Mouse (Mus musculus): ENCODE measurements around the gene Mtrex.

Gene Mtrex

DNA sequence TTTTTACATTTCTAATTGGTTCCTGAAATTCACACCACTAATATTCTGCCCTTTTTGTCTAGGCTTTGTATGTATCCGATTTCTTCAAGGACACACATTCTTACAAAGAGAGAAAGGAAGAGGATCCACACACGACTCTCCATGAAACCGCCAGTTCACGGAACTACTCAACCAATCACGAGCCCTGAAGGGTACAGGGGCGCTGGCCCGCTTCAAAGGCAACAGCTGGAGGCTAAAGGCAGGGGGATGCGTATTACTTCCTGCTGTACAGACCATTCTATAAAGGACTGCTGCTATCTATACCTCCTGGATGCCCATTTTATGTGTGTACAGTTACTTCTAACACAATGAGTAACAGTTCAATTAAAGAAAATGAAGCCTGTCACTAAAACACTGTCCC lies 59.8 kb downstream of the Mtrex start:
- DNase-seq, result no peak

GRCm38 (mm10) chr13:112866782-112867181 lies 60.4 kb downstream of the Mtrex start:
- peak; percentile 57 for DNase-seq

DNA sequence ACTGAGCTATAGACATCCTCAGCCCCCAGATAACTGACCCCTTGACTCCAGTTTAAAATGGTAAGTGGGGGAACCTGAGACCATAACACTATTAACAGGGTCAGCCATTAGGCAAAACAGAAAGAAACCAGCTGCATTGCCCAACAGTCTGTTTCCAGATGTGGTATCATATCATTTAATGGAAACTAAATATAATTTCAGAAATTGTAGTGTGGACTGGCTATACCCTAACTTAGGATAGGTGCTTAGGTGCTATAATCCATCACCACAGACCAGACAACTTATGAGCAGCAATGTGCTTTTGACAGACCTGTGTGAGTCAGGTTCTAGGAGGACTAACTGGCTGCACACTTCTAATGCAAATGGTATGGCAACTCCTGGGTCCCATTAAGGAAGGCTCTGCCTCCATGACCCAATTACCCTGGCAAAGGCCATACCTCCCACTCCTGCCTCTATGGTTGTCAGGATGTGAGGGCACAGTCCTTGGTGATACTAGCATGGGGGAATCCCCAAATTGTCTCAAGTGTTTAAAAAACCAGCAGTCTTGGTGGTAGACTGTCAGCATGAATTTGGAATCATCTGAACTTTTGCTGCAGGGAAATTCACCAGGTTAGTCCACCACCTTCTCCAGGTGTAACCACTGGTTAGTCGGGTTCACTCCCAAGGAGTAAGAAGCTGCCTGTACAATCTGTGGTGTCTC lies 64.1 kb downstream of the Mtrex start:
- DNase-seq, result no peak

DNA sequence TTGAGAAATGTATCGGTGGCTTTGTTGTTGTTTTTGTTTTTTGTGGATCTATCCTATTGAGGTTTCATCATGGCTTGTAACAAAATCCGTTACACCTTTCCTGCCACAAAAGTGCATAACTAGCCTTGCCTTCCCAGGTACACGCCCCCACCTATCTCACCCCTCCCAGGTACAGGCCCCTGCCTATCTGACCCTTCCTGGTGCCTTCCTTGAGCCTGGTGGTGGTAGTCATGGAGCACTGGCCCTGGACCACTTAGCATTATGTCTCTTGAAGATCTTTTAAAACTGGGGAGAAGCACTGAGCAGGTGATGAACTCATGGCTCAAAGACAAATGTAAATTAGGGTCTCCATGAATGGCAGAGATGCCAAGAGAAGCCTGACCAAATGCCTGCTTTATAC lies 64.9 kb downstream of the Mtrex start:
- DNase-seq, result no peak

DNA sequence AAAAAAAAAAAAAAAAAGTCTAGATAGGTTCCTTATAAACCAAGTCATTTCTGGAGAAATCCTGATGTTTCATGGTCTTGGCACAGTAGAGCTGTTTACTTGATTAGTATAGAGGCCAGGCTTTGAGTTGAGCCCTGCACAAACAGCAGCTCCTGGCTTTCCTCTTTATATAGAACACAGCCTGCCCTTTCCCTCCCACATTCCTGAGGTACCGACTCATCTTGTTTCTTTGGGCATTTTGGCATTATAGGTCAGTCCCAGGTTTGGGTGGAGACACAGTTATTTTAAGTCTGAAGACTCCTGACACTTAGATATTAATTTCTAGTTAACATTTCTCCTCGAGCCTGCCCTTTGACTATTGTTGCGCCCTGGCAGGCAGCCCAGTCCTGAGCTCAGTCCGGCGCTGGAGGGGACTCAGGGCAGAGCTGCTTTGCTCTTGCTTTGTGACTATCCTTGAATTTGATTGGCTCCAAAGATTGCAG lies 65.3 kb downstream of the Mtrex start:
- DNase-seq, result no peak

- DNase-seq, result no peak
Observed at GRCm38 (mm10) chr13:112860911-112861310, 66.3 kb downstream of the Mtrex start.

DNA sequence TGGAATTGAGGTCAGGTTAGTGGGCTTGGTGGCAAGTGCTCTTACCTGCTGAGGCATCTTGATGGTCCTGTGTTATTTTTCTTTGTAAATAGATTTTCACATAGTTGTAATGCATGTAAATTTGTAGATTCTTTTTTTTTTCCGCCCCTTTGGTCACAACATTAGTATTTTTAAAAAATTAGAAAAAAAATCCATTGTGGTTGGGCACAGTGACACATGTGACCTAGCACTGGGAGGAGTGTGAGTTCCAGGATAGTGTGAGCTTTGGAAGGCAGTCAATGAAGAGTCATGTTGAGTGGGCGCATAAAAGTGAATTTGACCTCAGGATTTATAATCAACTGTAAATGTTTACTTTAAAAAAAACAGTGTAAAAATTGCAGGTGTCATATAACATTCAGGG lies 66.8 kb downstream of the Mtrex start:
- DNase-seq, result no peak

DNA sequence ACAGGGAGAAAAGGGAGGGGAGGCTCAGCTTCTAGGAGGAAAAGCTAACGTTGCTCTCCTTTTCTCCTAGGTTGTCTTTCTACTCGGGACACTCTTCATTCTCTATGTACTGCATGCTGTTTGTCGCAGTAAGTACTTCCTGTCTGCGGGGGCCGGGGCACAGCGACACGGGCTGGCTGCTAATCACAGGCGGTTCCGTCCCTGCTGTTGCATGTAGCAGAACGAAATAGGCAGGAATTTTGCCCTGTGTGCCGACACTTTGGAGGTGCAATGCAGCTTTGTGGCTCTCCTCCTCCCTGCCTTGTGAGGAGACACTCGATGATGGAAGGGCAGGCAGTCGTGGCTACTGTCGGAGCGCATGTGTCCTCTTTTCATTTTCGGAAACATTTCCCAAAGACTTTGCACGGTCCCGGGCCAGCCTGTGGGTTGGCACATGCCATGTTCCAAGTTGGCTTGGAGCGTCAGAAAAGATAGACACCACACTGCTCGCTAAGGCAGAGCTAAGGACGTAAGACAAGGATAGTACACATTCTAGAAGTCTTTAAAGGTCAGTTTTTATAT lies 67.5 kb downstream of the Mtrex start:
- DNase-seq, result no peak

DNA sequence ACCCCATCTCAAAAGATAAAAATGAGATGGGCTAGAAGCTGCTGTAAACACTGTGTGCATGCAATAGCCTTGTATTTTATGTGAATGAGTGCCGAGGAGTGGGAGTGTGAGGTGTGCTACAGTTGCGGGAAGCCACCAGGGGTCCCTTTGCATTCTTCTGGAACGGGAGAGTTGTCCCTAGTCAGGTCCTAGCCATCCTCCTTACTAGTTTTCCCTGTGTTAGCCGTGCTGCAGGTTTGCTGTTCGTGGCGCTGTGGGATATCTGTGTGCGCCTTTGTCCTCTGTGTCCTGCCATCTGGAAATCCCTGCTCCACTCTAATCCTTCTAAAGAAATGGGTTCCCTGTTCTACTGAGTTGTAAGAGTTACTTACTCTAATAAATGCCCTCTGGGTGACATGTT lies 69.3 kb downstream of the Mtrex start:
- DNase-seq, result no peak

GRCm38 (mm10) chr13:112854402-112854801 lies 72.8 kb downstream of the Mtrex start:
- DNase-seq, result no peak

- no peak for DNase-seq
Observed at GRCm38 (mm10) chr13:112853710-112854316, 73.4 kb downstream of the Mtrex start.

DNA sequence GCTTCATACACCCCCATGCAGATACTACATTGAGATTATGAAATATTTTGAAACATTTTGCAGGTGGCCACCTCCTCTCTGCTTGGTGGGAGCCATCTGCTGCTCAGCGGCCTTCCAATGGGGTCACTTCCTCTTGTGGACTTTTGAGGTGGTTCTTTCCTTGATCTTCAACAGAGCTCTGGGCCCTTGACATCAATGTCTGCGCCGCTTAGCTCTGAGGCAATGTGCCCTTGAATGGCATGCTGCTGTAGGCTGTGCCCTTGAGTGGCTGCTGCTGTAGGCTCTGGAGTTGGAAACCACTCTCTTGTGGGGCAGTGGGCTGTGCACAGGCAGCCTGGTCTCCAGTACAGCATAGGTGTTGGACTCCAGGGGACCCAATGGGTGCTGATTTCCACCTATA lies 81.3 kb downstream of the Mtrex start:
- DNase-seq, result no peak

DNA sequence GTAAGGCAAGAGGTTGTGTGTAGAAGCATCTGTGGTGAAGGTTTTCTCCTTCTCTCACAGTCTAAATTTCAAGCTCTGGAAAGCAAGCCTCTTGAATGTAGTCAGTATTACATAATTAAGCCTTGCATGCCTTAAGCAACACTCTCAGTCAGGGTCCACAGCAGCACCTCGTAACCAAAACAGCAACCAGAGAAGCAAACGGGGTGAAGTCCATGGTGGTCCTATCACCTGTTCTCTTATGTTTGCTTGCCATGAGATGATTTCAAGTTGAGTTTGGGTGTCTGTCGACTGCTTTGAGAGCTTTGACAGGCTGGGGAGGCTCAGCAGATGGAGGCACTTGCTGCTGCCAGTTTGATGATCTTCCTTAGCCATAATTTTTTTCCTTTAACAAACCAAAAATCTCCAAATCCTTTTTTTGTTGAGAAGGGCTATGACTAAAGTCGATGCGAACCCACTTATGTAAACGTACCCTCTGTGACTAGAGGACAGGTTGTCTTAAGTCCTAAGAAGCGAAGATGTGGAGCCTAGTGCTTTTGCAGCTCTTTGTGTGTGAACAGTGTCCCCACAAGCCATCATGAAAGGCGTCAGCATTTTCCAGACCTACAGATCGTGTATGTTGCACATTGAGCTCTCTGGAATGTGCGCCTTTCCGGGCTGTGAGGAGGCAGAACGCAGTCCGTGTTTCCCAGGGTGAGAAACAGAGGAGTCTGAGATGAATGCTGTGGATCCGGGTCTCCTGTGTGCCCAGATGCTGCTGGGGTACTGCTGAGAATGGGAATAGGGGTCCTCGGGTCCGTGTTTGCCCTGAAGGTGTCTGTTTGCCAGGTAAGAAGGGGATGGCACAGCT lies 86.7 kb downstream of the Mtrex start:
- DNase-seq, result no peak

- DNase-seq, result peak; percentile 50
Observed at GRCm38 (mm10) chr13:112838562-112839232, 88.5 kb downstream of the Mtrex start.

GRCm38 (mm10) chr13:112837621-112838155 lies 89.5 kb downstream of the Mtrex start:
- peak; percentile 47 for DNase-seq

GRCm38 (mm10) chr13:112836951-112837350 lies 90.2 kb downstream of the Mtrex start:
- DNase-seq, result no peak

- no peak for DNase-seq
Observed at GRCm38 (mm10) chr13:112835113-112835512, 92.1 kb downstream of the Mtrex start.

DNA sequence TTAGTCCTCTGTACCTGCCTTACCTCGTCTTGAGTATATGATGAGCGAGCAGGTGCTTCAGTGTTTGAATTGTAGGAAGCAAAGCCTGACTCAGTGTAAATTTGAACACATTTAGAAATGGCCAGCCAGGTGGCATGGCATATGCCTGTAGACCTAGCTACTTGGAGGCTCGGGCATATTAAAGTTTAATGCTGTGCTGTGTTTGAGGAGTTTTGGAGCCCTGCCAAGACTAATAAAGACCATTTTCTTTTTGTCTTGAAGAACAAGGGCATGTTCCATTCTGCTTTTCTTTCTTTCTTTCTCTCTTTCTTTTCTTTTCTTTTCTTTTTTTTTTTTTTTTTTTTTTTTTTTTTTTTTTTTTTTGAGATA lies 93.3 kb downstream of the Mtrex start:
- DNase-seq, result no peak

DNA sequence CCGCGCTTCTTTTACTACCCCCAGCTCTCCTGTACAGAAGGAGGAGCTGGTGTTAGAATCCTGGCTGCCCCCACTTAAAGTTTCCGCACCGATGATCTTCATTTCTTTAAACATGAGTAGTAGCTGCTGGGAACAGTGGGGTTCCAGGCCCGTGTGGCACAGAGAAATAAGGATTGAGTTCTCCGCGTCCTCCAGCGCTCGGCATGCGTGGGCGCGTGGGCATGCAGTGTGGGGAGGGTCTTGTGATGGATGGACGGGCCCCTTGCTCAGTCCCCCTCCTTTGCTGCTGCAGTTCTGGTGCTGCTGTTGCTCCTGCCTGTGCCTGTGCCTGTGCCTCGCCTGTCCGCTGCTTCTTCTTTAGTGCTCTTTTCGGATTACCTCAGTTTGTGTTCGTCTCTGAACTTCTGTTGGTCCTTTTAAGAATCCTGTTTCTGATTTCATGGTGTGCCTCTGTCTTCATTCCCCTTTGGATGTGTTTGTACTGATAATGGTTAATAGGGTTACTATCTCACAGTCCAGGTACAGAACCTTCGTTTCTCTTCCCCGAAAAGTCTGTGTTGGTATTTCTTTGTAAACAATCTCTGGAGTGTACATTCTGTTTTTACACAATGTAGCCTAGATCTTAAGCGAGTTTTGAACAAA lies 93.8 kb downstream of the Mtrex start:
- DNase-seq, result no peak

- DNase-seq, result no peak
Observed at GRCm38 (mm10) chr13:112832589-112832988, 94.6 kb downstream of the Mtrex start.

GRCm38 (mm10) chr13:112829619-112830018 lies 97.6 kb downstream of the Mtrex start:
- no peak for DNase-seq

DNA sequence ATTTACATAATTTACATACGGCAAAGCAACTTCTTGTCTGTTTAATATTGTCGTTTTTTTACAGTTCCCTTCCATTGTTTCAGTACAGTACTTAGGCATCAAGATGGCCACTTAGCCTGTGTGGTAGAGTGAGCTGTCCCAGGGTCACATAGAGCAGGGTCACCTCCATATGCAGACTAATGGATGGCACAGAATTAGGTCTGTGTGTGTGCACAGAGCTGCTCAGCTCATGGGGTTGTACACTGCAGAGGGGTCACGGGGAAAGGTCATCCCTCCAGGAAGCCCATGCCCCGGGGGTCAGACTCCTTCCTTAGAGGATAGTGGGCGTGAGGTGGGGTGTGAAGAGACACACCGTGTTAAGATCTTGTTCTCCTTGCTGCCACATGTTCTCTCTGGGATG lies 101.7 kb downstream of the Mtrex start:
- DNase-seq, result no peak
